Mouse (Mus musculus): ENCODE measurements around the gene Sord. TPM values are rescaled to one million over a fixed set of nuclear protein-coding genes. Genes with fewer than 3 reads are reported as not detected.

The Sord gene
- polyA plus RNA-seq, 1 experiment = 15.9 TPM

DNA sequence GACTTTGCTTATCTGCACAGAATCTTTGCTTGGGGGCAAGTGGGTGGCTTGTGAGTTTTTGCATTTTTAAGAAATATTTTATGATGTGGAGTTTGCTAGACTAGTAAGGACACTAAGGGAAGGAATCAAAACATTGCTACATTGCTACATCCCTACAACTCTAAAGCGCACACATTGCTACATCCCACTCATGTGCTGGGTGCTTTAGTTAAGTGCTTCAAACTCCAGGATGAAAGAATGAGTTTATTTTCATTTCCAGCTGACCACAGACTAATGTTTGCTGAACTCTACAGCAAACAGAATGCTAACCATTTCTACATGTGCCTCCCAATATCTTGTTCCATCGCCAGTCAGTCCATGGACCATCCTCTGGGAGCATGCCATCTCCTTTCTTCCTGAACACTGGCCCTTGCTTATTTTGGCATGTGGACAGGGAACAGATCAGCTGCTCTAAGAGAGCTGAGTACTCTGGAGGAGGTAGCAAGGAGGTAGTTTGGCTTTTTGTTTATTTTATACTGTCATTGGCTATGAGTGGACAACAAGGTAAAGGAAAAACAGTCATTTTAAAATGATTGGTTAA lies 3.4 kb downstream of the Sord start:
- no peak for DNase-seq (ENCODE audit: extremely low spot score in 1 of 2, low spot score in 1 of 2)

DNA sequence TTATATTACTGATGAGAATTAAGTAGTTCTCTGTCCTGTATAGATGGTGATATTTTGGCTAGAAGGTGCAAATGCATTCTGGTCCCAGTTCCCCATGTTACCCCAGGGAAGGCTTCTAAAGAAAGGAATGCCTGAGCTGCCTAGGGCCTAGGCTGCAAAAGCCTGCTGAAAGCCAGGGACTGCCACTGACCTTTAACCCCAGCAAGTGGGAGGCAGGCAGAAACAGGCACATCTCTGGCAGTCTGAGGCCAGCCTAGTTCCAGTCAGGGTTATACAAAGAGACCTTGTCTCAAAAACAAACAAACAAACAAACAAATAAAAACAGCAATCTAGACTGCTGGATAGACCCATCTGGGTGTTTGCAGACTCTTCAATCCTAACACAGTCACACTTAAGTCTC lies 6.2 kb downstream of the Sord start:
- DNase-seq (ENCODE audit: extremely low spot score in 1 of 2, low spot score in 1 of 2) = no peak

DNA sequence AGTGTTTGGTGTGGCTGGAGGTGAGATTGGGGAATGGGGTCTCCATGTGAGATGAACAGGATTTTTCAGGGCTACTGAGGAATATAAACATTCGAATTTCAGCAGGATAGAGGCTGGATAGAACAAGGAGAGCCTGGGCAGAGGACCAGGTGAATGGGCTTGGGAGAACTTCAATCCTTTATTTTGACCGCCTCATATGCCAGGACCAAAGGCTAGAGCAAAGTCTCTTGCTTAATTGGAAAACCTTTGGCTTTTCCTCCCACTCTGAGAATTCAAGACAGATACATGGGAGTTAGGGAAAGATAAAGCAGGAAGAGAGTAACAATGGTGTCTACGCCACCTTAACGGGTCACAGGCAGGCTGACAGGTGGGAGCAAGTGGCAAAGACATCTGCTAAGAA lies 6.7 kb downstream of the Sord start:
- DNase-seq (ENCODE audit: extremely low spot score in 1 of 2, low spot score in 1 of 2) = no peak

DNA sequence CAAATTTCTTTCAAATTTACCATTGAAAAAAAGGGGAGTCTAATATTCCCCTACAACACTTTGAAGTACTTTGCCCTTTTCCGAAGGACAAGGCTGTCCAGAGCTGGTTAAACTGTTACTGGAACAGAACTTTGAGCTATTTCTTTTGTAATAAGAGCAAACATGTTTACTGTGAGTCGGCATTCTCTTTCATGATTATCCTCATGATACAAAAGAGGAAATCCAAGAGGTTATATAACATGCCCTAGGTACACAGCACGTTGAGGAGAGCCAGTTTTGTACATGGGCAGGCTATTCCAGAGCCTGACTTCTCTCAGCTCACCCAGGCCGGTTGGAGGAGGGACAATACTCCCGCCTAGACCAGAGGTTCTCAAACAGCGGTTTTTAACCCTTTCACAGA lies 7.4 kb downstream of the Sord start:
- no peak for DNase-seq (ENCODE audit: extremely low spot score in 1 of 2, low spot score in 1 of 2)

DNA sequence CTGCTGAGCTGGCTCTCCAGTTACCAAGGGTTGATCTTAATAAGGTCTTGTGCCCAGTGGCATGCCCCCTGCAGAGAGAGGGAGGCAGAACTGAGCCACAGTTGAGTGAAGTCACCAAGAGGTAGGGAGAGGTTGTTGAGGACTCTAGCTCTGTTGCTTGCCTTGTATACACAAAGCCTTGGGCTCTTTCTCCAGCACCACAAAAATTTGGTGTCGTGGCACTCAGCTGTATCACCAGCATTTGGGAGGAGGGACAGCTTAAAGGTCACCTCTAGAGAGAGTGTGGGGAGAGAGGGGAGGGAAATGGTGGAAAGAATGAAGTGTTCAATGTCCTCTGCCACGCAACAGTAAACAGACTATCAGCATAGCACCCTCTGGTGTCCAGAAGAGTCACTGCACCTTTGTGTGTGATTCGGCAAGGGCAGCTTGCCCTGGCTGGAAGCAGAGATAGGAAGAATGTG lies 9.2 kb downstream of the Sord start:
- peak; percentile 58 to 88 for DNase-seq (ENCODE audit: extremely low spot score in 1 of 2, low spot score in 1 of 2)

DNA sequence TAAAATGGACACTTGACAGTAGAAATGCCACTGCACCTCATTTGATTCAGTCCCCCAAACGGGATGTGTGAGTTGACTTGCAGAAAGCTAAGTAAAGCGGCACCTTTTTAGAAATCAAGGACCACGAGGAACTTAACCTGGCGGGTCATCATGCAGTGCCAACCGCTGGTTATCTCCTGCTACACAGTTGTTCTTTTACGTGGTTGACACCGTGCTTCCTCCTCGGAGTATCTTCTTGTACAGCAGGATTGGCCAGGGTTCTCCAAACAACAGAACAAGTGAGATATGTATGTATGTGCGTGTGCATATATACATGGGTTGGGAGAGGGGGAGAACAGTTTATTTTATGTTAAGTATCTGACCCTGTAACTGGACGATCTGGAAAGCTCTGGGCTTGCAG lies 13.2 kb downstream of the Sord start:
- no peak for DNase-seq (ENCODE audit: extremely low spot score in 1 of 2, low spot score in 1 of 2)

DNA sequence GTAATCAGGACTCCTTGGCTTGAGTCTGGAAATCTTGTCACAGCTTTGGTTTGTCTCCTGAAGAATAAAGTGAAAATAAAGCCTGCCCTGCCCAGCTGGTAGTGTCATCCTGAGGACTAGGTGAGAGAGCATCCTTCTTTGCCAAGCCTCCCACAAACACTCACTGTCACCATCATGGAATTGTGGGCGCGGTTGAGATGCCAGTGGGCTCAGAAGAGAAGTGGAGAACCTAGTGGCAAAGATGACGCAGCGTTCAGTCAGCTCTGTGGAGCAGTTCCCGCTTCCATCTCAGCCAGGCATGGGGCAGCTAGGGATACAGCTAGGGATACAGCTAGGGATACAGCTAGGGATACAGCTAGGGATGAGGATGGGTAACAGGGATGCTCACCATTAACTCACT lies 21.4 kb downstream of the Sord start:
- peak; percentile 11 to 63 for DNase-seq (ENCODE audit: extremely low spot score in 1 of 2, low spot score in 1 of 2)

DNA sequence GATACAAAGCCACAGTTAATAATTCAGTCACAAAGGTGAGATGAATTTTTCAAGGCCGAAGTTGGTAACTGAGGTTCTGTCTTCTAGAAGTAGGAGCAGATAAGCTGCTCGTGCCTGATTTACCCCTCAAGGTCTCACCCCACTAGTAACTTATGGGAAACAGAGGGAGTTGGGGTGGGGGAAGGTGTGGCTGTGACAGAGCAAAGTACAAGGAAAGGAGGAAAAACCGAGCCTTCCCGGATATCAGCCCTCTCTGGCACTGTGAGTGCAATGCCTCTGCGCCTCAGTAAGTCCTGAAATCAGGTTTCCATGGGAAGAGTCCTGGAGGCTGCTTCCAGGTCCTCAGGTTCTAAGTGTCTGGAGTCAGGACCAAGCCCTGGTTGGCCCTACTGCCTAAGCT lies 26.2 kb downstream of the Sord start:
- no peak for DNase-seq (ENCODE audit: extremely low spot score in 1 of 2, low spot score in 1 of 2)

DNA sequence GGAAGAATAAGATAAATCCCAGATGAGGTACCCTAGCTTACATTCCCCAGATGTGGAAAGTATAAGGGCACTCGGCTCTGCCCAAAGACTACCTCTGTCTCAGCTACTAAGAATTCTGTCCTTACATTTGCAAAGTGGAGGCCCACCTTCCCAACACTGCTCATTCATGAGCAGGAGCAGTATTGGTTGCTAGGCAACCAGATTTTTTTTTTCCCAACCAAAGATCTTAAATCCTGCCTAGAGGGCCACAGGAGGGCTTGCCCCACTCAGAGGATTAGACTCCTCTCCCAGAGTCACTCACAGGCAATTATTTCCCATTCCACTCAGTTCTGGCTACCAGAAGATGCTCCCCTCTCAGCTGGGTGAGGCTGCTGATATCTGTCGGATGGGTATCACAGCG lies 30.1 kb downstream of the Sord start:
- DNase-seq (ENCODE audit: extremely low spot score in 1 of 2, low spot score in 1 of 2) = peak in 1 of 2 experiments; percentile 11

DNA sequence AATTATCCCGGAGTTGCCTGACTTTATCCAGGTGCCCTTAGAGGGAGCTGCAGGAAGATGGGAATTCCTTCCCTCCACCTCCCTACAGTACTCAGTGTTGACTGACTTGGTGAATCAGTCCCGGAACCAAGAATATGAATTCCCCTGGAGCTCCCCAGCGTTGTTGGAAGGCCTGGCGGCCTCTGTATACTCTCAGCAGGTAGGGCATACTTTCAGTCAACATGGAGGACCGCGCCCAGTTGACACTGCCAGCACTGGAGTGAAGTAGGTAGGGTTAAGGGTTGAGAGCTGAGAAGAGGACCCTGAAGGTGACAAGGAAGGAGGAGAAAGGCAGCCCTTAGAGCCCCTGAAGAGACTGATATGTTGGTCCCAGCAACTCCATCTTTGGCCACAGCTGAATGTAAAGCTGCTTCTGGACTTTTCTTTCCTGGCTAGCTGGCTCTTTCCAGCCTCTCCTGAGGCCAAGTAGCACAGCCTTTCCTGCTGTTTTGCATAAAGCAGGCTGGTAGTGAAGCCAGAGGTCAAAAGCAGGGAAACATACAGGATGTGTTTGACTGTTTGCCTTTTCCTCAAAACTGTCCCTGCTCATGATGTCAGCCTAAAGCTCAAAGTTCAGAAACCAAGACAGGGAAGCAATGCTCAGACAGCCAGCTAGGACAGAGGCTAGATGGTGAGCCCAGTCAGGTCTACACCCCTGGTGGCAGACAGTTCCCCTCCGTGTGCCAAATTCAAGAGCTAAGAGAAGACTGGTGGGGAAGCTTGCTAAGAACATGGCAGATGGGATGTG lies 32.1 kb downstream of the Sord start:
- no peak for DNase-seq (ENCODE audit: extremely low spot score in 1 of 2, low spot score in 1 of 2)

DNA sequence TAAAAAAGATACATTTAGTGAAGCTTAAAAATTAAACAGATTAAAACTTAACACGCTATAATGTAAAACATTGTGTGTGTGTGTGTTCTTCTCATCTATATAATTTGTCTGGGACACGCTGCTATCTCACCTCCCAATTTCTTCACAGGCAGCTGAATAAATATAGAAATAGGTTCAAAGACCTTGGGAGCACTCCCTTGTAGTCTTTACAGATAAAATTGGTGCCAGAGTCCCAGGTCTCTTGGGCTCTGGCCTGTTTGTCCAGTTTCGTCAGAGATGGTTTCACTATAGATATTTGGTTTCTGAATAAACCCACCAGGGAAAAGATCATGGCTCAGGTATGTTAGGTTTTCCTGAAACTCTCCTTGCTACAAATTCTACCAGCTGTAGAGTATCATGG lies 44.2 kb downstream of the Sord start:
- no peak for DNase-seq (ENCODE audit: extremely low spot score in 1 of 2, low spot score in 1 of 2)

DNA sequence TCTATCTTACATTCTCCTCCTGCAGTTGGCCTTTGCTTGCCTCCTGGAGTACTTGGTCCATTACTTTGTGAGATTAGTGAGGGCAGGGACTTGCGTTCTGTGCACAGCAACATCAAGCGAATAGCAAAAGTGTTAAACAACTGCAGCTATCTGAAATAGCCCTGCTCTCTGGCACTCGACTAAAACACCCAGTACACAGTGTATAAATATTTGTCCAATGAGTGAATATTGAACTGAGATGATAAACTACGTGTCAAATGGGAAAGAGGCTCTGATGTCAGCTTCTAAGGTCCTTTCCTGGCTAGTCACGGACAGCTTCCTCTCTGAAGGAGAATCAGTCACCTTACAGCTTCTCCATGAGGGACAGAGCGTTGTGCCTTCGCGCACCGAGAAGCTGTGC lies 49.5 kb downstream of the Sord start:
- DNase-seq (ENCODE audit: extremely low spot score in 1 of 2, low spot score in 1 of 2) = no peak

DNA sequence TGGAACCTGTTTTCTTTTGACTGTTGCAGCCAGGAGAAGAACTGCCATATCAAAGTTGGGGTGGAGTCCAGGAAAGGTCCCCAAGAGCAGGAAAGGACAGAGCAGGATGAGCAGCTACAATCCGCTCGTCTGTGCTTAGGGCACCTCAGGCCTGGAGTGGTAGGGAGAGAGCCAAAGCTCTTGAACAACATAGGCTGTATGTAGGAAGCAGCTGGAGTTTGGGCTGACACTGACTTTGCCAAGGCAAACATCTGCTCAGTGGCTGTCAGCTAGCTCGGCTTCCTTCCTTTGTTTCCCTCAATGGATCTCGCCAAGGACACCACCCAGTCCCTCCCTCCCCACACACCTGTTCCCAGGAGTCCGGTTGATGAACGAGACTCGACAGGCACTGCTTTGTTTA lies 51.6 kb downstream of the Sord start:
- no peak for DNase-seq (ENCODE audit: extremely low spot score in 1 of 2, low spot score in 1 of 2)

DNA sequence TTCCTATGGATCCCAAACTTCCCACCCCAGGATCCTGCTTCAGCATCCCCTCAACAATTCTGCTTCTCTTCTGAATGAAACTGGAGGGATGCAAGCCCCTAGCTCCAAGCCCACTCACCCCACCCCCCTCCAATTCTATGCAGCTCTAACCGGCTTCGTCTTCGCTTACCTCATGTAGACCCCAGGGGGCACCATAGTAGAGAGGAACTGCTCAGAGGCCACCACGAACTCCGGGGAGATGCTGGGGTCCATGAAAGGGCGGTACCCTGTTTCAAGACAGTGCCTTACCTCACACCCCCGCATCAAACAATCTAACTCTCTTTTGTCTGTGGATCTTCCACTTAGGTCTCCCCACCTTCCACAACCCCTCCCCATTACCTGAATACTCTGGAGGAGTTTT lies 60.4 kb downstream of the Sord start:
- DNase-seq (ENCODE audit: extremely low spot score in 1 of 2, low spot score in 1 of 2) = no peak

DNA sequence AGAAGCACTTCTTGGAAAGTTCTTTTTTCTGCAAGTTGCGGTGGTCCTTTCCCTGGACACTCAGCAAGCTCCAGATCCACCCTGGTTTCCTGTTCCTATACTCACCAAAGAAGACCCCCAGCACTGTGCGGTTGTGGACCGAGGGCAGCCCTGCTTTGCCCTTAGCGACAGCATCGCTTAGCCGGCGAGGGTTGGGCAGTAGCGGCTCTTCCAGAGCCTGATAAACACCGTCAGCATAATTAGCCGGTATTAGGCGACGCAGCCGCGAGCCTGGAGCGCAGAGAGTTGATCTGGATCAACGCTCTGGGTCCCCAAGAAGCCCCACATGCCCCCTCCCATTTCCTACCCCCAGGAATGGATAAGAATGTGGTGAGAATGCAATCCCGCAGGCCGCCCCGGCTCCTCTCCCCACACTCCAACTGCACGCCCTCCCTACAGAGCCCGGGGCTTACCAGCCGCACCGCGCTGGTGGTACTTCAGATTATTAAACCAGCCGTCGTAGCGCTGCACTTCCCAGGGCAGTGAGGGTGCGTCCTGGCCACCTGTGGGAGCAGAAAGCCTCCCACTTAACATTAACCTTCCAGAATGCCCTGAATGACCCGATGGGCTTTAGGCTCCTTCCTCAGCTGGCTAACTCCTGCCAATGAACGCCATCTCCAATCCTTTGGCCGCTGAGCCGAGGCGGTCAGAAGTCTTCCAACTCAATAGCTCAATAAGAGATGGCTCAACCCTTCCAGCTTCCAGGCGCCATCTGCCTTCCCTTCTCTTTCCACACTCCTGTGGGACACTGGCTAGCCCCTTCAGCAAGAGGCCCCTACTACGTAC lies 62.9 kb downstream of the Sord start:
- DNase-seq (ENCODE audit: extremely low spot score in 1 of 2, low spot score in 1 of 2) = no peak

DNA sequence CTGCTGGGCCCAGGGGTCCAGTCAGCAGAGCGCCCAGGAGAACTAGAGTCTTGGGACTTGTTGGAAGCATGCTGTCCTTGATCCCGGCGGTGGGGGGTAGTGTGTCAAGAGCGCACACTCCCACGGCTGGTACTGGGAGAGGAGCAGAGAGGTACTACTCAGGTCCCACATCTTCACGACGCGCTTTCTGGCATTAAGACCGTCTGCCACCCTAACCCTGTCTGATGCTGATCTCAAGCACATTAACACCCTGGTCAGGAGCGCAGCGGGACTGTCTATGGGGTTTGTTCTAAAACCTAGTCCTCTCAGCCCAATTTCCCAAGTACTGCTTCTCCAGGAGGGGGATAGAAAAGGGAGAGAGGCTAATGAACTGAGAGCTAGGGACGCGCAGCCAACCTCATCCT lies 63.5 kb downstream of the Sord start, which contains the start of gene Duox2:
Gene Duox2, minus strand, starts transcription at position 354 of the 404 bp plus-strand sequence.
- DNase-seq (ENCODE audit: extremely low spot score in 1 of 2, low spot score in 1 of 2) = no peak

DNA sequence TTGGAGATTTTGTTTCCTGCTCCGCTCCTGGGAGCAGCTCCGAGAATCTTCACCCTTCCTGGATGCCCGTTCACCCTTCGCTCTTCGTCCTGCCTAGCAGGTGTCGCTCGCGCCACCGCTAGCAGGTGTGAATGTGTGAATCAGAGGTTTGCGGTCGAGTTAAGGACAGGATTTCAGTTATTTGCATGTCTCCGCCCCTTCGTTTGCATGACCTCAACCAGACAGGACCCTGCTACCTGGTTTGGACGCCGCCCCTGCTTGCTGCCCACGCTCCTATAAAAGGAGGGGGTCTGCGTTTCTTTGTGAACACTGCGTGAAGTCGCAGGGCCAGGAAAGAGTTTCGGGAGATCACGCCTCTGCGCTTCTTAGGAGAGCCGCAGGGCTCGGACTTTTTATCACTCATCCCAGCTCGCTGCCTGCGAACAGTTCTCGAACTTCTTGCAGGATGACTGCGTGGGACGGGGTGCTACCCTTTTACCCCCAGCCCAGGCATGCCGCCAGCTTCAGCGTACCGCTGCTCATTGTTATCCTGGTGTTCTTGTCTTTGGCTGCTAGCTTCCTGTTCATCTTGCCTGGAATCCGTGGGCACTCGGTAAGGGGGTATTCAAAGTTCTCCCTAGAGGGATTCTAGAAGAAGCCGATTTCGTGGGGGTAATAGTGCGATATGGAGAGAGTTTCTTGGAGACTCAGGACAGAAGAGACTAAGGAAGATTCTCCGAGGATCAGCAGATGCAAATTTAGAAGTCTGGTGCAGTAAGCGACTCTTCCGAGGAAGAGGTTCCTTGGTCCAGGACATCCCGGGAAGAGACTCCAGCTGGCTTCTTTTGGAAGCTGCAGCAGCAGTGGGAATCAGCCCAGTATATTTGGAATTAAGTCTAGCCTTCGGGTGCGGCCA lies 64.3 kb downstream of the Sord start, which contains the start of gene Duoxa2:
Gene Duoxa2, plus strand, starts transcription at position 305 of the 895 bp plus-strand sequence.
- DNase-seq (ENCODE audit: extremely low spot score in 1 of 2, low spot score in 1 of 2) = no peak

DNA sequence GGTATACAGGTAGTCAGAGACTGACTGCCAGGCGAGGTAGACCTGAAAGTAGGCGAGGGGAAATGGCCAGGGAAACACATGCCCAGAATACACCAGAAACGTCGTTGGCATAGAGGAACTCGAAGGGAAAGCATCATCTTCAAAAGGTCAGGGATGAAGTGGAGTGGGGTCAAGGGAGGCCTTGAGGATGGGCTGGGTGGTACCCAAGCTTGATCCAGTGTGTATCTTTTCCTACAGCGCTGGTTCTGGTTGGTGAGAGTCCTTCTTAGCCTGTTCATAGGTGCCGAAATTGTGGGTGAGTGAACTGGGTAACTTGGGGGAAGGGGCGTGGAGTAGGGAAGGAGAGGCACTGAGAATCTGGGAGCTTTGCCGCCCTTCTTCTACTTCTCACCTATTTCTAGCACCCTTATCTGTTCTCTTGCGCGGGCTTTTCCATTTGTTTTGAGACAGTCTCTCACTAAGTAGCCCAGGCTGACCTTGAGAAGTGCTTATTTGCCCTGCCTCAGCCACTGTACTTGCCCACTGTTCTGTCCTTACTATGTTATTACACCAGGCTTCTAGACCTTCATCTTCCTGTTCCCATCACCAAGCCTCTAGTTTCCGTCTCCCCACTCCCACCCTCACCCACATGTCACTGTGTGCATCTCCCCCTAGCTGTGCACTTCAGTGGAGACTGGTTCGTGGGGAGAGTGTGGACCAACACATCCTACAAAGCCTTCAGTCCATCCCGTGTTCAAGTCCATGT lies 65.5 kb downstream of the Sord start:
- no peak for DNase-seq (ENCODE audit: extremely low spot score in 1 of 2, low spot score in 1 of 2)

DNA sequence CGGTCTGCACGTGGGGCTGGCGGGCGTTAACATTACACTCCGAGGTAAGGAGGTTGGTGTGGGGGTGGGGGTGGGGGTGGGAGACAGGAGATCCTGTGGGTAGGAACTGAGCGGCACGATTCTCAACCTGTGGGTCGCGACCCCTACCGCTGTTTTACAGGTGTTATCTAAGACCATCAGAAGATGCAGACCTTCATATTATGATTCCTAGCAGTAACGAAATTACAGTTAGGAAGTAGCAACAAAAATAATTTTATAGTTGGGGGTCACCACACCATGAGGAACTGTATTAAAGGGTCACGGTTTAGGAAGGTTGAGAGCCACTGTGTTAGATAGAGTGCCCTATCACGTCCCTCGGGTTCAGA lies 66.1 kb downstream of the Sord start:
- DNase-seq (ENCODE audit: extremely low spot score in 1 of 2, low spot score in 1 of 2) = no peak
